Mouse (Mus musculus) cerebellum, adult 2 months (tissue): Measurements from ENCODE around the gene Gps2.

ENCODE experiments used
- CTCF ChIP-seq: fragments of 200-500 bp; IDR thresholded peaks from 2 replicates; pipeline ENCODE4 v1.5.1; 2011; ENCODE audit warnings: low read depth, mild to moderate bottlenecking, control low read depth, low read length, moderate library complexity, borderline replicate concordance; ENCODE audit not compliant: insufficient read depth
- POLR2A ChIP-seq: fragments of 200-500 bp; IDR thresholded peaks from 2 replicates; pipeline ENCODE4 v1.6.1; 2011; ENCODE audit warnings: low read length, control low read depth, borderline replicate concordance; ENCODE audit not compliant: insufficient read depth

DNA sequence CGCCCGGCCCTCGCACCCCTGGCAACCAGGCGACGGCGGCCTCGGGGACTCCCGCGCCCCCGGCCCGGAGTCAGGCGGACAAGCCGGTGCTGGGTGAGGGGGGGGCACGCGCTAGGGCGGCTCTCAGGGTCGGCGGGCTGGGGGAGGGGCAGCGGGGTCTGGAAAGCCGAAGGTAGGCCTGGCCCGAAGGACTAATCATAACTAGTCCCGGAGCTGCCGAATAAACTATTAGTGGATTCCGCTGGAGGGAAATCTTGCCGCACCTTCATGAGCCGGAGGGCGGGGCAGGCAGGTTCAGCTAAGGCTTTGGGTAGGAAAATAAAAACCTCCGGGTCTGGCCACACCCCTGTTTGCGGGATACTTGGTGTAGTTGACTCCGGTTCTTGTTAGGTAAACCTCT, 22.5 kb downstream of the Gps2 start:
- no peak for TF ChIP-seq POLR2A
- no peak for TF ChIP-seq CTCF
